Mouse (Mus musculus): ENCODE results near the gene Fnip2. TPM values are rescaled to one million over a fixed set of nuclear protein-coding genes. Genes with fewer than 3 reads are reported as not detected.

Fnip2 gene
- total RNA-seq, 1 experiment from 2014 or later = 7.7 TPM

DNA sequence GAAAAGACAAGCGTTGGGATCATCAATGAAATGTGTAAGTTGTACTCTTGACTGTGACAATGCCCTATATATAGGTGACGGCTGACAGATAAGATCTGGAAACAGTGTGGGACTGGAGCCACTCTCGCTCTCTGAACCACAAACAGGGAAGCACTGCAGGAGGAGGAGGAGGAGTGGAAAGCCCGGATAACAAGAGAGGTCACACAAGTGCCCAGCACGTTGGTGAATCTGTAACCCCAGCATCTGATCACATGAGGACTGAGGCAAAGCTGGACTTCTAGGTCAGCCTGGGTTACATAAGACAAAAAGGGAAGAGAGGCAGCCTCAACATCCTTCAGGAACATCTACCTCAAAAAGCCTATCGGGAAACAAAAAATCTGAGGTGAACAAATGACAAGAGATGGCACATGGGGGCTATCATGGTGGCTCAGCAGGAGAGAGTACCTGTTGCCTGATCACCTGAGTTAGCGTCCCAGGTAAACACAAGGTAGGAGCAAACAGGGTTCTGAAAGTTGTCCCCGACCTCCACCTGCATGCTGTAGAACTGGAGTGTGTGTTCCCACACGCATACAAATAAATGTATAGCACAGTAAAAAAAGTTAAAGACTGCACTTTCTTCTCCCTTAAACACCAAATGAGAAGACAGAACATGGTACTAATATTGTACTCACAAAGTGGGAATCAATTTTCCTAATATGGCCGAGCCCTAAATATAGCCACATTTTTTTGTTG lies 2.6 kb downstream of the Fnip2 start:
- DNase-seq = no peak

DNA sequence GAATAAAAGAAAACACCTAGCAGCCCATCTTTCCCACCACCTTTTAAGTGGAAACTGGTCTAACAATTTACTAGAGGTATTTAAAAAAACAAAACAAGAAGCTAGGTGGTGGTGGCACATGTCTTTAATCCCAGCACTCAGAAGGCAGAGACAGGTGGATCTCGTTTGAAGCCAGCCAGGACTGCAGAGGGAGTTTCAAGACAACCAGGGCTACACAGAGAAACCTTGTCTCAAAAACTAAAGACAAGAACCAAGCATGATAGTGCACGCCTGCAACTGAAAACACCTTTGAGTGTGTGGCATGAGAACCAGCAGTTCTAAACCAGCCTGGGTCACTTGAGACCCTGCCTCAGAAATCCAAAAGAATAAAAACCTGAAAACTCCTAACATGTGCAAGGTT lies 4.1 kb downstream of the Fnip2 start:
- DNase-seq = no peak

DNA sequence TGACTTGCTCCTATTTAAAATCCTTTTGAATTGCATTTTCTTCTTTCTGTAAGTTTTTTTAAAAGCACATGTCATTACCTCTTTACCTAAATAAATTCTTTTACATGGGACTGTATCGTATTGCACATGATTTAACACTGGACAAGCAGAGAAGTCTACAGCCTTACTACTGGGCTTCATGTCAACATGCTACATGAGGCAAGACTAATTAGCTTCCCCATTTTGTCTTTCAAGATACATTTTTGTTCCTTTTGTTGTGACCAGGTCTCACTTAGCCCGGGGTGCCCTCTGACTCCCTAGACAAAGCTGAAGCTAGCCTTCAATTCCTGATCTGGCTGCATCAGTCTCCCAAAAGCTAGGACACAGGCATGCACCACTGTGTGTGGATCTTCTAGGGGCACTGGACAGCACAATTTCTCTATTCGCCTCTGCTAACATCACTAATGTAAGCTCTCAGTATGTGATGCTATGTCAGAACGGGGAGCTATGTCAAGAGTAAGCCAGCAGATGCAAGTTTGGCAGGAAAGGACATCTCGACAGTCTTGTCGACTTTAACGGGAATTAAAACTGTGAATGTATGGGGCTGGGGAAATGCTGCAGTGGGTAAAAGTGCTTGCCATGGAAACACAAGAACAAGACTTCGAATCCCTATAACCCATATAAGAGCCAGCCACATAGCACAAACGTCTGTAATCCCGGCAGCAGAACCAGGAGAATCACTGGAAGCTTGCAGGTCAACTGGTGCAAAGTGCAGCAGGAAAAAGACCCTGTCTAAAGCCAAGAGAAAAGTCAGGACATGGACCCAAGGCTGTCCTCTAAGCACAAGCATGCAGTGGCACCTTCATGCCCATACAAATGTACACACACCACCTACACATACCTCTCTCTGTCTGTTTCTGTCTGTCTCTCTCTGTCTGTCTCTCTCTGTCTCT lies 5.5 kb downstream of the Fnip2 start:
- no peak for DNase-seq

DNA sequence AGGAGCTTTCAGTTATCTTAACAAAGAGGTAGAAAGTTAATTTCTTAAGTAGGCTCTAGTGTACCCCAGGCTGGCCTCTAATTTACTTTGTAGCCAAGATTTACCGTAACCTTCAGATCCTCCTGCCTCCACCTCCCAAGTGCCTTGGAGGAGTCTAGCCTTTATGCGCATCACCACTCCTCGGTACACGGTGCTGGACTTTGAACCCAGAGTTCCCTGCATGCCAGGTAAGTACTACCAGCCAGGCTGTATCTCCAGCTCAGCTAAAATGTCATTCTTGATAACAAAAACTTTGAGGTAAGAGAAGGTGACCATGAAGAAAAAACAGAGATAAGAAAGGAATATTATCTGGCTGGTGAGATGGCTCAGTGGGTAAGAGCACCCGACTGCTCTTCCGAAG lies 7.0 kb downstream of the Fnip2 start:
- no peak for DNase-seq

DNA sequence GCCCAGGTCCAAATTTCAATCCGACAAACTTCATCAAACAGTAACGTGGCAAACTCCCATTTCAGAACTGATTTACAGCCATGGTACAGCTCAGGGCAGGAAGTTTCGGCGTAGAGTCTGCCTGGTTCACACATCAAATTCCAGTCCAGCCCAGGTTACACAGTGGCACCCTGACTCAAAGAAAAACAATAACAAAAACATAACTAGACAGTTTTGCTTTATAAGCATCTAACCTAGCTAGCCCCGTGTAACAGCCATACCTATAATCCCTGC lies 7.9 kb downstream of the Fnip2 start:
- DNase-seq = no peak

DNA sequence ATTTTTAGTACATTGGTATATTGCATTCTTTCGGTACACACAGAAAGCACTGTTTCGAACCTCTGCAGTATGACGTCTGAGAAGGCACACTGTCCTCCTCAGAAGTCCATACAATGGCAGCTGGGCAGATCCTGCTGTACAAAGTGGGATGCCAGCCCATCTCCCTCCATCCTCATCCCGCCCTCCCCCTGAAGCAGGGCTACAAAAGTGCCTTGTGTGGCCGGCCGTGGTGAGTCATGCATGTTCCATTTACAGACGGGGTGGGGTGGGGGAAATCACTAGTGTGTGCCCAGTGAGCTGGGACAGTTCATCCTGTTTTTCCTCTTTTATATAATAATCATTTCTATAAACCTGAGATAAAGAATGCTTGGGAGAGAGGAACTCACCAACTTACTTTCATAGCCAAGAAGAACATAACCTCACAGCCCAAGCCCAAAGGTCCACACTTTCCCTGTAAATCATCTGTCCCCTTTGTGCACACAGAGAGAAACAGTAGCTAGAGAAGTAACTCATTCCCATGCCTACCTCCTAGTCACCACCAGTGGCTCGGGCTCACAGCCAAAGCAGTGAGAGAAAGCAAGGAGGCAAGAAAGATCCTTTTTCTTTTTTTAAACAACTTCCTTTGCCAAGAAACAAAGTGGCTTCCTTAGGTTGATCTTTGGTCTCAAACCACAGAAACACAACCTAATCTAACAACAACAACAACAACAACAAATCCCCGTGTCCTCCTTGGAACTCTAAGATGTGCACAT lies 8.4 kb downstream of the Fnip2 start:
- DNase-seq = peak; percentile 21

DNA sequence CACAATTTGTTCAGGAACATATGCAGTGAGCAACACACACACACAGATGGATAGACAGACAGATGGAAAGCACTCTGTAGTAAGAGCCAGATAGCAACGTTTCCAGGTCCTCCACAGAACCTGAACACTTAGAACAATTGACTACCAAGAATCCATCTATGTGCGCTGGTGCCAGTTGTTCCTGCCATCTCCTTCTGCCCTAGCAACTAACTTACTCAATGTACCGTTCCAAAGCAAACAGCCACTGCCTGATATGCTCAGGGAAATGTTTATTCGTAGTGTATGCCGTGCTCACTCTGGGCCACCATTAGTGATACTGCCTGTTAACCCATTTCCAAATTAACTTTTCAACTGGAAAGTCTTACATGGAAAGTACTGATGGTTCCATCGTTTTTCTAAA lies 12.5 kb downstream of the Fnip2 start:
- DNase-seq = no peak

DNA sequence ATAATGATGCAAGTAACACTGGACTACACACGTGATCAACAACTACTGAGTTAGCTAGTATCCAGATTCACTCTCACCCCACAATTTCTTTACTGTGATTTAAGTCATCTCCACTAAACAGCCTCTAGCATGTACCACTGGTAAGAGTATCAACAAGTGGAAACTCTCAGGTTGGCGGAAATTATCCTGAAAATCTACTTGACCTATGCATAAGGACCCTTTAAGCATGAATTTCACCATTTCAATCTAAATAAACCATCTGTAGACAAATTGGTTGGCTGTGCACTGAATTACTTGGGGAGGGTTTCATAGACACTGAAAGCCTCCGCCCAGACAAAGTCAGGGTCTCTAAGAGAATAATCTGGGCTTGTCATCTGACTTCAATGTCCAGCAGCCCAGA lies 13.8 kb downstream of the Fnip2 start:
- DNase-seq = no peak

DNA sequence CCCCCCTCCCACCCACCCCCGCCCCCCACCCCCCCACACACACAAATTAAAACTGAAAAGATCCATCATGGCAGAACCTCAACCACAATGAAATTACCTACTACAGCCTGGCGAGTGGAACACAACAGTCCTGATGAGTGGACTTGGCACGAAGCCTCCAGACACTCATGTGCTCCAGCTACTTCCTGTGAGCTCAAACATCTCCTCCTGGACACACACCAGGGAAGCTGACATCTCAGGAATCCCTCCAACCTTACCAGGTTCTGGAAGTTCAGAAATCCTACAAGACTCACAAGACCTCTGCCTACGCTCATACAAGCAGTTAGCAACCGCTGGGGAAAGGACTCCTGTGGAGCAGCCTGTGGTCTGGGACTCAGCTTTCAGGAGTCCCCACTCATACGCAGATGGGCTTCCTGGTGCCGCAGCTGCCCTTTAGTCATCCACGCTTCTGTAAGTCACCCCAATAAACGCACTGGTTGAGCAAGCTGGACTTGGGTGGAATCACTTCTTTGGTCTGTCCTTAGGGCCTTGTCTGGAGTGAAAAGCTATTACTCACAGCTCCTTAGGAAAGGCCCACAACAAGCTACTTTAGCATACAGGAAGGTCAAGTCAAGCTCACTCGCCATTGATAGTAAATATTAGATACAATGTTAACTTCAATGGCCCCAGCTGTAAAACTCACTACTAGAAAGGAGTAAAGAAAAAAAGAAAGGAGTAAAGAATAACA lies 15.6 kb downstream of the Fnip2 start:
- DNase-seq = no peak

DNA sequence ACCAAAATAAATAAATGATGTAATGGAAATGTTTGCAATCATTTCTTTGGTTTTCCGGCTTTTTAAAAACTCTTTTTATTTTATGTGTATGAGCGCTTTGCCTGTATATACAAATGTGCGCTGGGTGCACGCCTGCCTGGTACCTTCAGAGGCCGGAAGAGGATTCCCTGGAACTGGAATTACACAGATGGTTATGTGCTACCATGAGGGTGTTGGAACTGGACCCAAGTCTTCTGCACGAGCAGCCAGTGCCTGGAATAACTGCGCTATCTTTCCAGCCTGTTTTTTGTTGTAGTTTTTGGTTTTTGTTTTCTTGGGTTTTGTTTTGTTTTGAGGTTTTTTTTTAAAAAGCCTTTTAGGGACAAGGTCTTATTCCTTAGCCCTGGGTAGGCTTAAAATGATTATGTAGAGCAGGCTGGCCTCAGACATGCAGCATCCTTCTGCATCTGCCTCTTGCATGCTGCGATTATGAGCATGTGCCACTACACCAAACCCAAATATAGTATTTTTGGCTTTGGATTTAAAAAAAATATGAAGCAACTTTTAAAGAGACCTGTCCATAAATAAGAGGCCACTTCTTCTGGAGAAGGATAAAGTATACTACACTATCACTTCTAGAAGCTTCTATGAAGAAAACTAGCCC lies 17.7 kb downstream of the Fnip2 start:
- no peak for DNase-seq

DNA sequence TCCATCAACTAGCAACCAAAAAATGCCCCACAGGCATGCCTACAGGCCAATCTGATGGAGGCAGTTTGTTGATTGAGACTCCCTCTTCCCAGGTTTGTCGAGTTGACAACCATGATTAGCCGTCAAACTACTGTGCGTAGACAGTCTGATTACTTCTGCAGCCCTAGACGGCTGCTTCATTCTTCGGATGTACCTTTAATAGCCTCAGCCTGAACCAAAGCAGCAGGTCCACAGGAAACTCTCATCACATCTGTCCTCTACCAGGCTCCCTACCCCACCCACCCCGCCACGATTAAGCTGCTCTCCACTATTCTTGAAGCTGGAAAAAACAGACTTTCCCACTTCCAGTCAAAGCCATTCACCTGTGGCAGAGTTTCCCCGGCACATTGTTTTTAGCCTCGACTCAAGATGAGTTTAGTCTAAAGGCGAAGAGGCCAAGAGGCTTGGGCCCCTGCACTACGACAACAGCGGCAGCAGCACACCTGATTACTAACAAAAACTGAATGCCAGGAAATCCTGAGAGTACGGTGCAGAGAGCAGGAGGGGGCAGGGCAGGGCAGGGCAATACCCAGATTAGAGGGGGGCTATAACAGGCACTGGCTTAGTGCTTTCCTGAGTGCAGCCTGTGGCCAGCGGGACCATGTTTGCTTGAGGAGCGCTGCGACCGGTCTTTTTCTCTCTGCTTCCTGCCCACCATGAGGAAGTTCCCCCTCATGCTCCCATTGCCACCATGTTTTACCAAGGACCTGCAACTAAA lies 18.7 kb downstream of the Fnip2 start:
- no peak for DNase-seq

DNA sequence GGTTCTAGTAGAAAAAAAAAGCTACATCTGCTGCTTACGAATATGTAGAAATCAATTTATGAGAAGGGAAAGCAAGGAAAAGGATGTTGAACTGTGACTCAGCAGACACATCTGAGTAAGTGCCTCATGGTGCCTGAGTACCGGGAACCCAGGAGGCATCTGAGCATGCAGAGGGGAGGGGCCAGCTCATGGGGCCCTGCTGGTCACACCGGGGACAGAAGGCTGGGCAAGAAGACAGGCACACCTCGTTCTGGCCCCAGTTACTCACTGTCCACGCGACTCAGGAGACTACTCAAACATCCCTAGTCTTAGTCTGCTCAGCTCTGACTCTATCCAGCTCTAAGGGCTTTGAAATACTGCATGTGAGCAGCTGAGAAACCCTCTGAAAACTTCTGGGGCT lies 25.0 kb downstream of the Fnip2 start:
- no peak for DNase-seq

DNA sequence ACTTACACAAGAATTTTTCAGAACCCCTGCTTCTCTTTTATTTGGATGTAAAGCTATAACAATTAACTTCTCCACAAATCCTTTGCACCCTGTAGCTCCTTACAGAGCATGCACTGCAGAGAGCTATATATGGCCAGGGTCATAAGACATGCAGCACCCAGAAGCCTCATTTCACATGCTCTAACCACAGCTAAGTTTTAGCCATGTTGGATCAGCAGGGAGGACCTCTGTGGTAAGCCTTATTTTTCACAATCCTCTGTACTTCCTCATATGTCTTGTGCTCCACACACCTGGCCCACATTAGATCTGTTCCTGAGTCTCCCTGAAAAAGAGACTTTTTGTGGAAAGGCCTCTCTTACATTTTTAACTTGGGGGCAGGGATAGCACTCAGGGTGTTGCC lies 27.9 kb downstream of the Fnip2 start:
- no peak for DNase-seq

DNA sequence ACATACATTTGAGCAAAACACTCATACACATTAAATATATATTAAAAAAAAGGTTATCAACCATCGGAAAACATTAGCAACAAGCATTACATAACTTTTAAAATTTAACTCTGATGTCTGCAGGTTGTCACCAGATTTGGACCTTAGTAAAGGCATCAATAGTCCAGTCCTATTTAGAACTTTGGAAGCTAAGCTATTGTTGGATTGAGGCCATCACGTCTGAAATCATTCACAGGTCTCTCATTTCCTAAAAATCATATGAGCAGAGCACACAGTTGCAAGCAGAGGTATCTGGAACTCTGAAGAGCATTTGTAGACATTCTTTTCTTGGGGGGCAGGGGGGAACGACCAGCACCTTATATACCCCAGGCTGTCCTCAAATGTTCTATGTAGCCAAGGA lies 28.5 kb downstream of the Fnip2 start:
- no peak for DNase-seq

DNA sequence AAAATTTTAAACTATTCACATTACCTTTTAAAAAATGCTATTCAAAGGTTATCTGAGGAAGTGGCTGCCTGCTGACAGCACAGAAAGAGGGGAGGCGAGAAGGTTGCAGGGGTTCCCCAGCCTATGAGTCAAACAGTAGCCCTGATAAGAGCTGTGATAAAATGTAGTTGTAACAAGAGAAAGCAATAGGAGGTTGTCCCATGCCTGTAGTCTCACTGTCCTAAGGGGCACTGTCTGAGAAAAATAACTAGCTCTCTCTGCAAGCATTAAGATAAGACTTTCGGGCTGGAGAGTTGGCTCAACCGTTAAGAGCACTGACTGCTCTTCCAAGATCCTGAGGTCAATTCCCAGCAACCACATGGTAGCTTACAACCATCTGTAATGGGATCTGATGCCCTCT lies 29.3 kb downstream of the Fnip2 start:
- no peak for DNase-seq

DNA sequence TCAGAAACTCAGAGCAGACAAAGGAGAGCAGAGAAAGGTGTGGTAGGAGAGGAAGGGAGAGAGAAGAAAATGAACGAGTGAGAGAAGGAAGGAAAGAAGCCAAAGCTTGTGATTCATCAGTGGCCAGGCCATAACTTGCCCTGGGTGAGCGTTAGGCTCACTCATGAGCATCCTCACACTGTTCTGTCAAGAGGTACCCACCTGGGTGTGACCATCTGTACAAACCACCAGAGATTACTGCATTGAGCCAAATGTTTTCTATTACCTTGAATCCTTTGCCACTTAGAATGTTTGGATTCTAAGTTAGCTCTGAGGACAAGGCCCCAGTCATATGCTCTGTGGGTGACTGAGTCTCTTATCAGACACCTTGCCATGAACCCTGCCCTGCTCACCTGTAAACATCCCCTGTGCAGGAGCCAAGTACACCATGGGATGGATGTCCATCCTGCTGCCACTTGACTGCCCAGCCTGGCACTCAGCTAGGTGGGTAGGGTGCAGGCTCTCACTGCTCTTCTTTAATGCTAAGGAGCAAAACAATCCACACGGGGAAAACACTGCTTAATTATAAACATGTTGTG lies 29.9 kb downstream of the Fnip2 start:
- no peak for DNase-seq

DNA sequence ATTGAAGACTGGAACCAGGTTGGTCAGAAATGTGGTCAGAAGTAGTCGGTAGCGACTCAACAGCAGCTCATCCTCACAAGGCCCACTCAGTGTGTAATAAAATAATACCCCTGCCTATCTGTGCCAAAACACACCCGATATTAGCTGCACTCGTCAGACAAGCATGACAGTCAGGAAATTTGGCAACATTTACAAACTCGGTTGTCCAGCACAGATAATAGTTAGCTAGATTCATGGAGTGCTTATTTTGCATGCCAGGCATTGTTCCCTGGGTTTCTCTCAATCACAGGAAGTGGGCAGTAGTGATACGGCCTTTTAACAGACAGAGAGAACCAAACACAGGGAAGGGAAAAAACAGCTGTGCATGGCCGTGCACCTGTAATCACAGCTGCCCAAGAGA lies 30.6 kb downstream of the Fnip2 start:
- DNase-seq = no peak

DNA sequence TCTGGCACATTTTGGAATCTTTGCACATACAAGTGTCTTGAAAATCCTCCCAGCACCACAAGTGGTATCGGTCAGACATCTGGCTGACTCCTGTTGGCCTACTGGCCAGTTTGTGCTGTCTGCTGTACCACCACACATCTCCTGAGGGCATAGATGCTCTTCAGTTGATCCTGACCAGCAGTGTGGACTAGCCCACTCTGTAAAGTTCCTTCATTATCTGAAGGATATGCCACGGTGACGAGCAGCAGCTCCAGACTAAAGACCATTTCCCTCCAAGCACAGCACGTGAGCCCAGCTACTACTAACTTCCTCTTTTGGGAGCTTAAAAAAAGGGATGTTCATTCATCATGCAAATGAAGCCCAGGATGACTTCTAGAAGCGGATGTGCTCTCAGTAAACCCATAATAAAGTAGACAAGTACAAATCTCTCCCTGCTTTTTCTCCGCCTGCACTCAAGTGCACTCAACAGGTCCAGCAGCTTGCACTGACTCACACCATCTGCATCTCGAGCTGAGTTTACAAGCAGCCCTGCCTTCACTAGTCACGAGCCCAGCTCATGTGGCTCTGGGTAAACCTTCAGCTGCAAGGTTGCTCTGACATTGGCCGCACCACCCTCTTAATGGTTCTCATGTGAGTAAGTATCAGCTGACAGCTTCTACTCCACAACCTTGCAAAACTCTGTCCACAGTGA lies 35.9 kb downstream of the Fnip2 start:
- peak; percentile 18 for DNase-seq

DNA sequence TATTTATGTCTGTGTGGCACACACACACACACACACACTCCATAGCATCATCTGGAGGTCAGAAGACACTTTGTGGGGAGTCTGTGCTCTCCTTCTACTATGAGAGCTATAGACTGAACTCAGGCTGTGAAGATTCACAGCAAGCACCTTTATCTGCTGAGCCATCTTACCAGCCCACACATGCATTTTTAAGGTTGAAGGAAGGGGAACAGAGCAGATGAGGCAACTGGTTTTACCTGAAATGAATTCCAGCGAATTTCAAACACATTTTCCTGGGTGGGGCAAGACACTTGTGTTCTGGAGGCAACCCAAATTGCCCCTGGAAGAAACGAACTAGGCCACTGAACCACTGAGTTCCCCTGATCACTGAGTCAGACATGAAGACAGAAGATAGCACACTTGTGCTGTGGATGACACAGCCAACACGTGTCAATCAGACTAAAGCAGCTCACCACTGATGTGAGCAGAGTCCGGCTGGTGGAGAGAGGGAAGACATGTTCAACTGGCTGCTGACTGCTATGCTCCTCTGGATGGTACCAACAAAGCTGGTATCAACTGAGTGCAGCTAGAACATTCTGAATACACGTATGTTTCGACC lies 38.0 kb downstream of the Fnip2 start:
- no peak for DNase-seq

DNA sequence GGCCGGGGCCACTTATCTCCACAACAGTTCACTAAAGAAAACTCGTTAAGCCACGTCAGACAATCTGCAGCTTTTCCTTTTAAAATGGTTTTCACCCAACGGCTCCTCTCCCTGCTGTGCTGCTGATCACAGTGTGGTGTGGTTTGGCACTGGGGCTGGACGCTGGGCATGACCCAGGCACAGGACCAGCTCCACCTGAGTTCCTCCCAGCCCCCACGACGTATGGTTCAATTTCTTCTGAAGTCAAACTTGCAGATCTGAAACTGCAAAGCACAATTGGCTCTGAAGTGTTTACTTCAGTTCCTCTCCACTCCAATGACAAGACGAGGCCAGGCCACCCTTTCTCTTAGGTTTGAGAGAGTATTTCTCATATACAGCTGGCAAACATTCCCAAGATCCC lies 39.1 kb downstream of the Fnip2 start:
- DNase-seq = no peak
